Mouse (Mus musculus): Measurements from ENCODE around the gene Rab3gap1.

DNA sequence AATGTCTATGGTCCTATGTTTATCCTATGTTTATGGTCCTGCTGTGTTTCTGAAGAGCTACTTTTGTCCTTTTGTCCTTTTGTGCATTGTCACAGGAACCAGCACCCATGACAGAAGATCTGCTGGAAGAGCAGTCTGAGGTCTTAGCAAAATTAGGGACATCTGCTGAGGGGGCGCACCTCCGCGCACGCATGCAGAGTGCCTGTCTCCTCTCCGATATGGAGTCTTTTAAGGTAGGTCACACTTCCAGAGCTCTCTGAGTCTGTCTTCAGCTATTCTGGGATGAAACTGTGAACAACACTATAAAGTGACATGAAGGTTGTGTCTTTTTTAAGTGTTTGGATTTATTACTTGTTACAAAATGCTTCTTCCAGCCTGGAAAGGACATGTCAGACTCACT lies 65.7 kb downstream of the Rab3gap1 start:
- TF ChIP-seq CTCF (IDR thresholded peaks at IDR 0.05; ENCODE audit: low read depth, low read length) (no peak), POLR2A (IDR thresholded peaks at IDR 0.05; ENCODE audit: borderline replicate concordance, low read depth, low read length) (no peak)

Measured in bone marrow macrophage, adult 2 months (primary cell).